Mouse (Mus musculus) mature B cell (primary cell): Measurements from ENCODE around the gene Sh3glb2.

ENCODE experiments used
- in situ Hi-C: fragments of 300-500 bp; cut with MboI; formaldehyde crosslinking; loops from 2 replicates; pipeline ENCODE4 v1.14.3; 2019

Gene Sh3glb2

GRCm38 (mm10) chr2:30342061-30342460 lies 17.1 kb downstream of the Sh3glb2 start:
- in situ Hi-C loops: no loop called here

- in situ Hi-C loops: no loop called here
These were observed 22.0 kb downstream of the Sh3glb2 start for GRCm38 (mm10) chr2:30337179-30337578.

- in situ Hi-C loops: no loop called here
These were observed 22.8 kb downstream of the Sh3glb2 start for GRCm38 (mm10) chr2:30336174-30336915.

- in situ Hi-C loops: no loop called here
These were observed 23.8 kb downstream of the Sh3glb2 start for GRCm38 (mm10) chr2:30335324-30335723.

- in situ Hi-C loops: no loop called here
These were observed 30.3 kb downstream of the Sh3glb2 start for GRCm38 (mm10) chr2:30328791-30329190.

GRCm38 (mm10) chr2:30327276-30327675 lies 31.9 kb downstream of the Sh3glb2 start:
- in situ Hi-C loops: no loop called here

- in situ Hi-C loops: no loop called here
These were observed 33.8 kb downstream of the Sh3glb2 start for GRCm38 (mm10) chr2:30325296-30325695.

- in situ Hi-C loops: no loop called here
These were observed 36.0 kb downstream of the Sh3glb2 start for GRCm38 (mm10) chr2:30323111-30323510.

- in situ Hi-C loops: no loop called here
These were observed 39.9 kb downstream of the Sh3glb2 start for GRCm38 (mm10) chr2:30319260-30319659.

- in situ Hi-C loops: no loop called here
These were observed 42.2 kb downstream of the Sh3glb2 start for GRCm38 (mm10) chr2:30316955-30317354.

GRCm38 (mm10) chr2:30316136-30316535 lies 43.0 kb downstream of the Sh3glb2 start:
- in situ Hi-C loops: no loop called here

- in situ Hi-C loops: no loop called here
These were observed 47.7 kb downstream of the Sh3glb2 start for GRCm38 (mm10) chr2:30311481-30311880.

GRCm38 (mm10) chr2:30309351-30309750 lies 49.8 kb downstream of the Sh3glb2 start:
- in situ Hi-C loops: no loop called here

GRCm38 (mm10) chr2:30306087-30306486 lies 53.0 kb downstream of the Sh3glb2 start:
- in situ Hi-C loops: no loop called here

- in situ Hi-C loops: no loop called here
These were observed 59.2 kb downstream of the Sh3glb2 start for GRCm38 (mm10) chr2:30299966-30300365.

- in situ Hi-C loops: no loop called here
These were observed 59.6 kb downstream of the Sh3glb2 start for GRCm38 (mm10) chr2:30299525-30299924.
